Mouse (Mus musculus) natural killer cell, adult 2 months (primary cell): Measurements from ENCODE around the gene Mapk14.
"Not testable (repeated sequence)": the region's sequence is repeated elsewhere in the genome, so short reads cannot be mapped to it uniquely, and the experiment has no call there.

Experiments used
- DNase-seq, 2 experiments: peaks; one replicate each; pipeline ENCODE4 v3.0.0; 2022; ENCODE audit warnings: low spot score in 2 of 2

The Mapk14 gene

GRCm38 (mm10) chr17:28698245-28698644 lies 7.1 kb downstream of the Mapk14 start:
- DNase-seq, result peak; percentile 60 to 73

GRCm38 (mm10) chr17:28698672-28699071 lies 7.5 kb downstream of the Mapk14 start:
- no peak for DNase-seq

- no peak for DNase-seq
These were observed 8.7 kb downstream of the Mapk14 start for GRCm38 (mm10) chr17:28699789-28700188.

GRCm38 (mm10) chr17:28701171-28701570 lies 10.0 kb downstream of the Mapk14 start:
- peak in 1 of 2 experiments; percentile 33 for DNase-seq

GRCm38 (mm10) chr17:28701737-28702136 lies 10.6 kb downstream of the Mapk14 start:
- DNase-seq, result no peak

- DNase-seq, result no peak
These were observed 11.5 kb downstream of the Mapk14 start for GRCm38 (mm10) chr17:28702646-28703045.

GRCm38 (mm10) chr17:28706697-28707096 lies 15.6 kb downstream of the Mapk14 start:
- no peak for DNase-seq

- DNase-seq, result no peak
These were observed 16.1 kb downstream of the Mapk14 start for GRCm38 (mm10) chr17:28707136-28707627.

- DNase-seq, result no peak
These were observed 16.7 kb downstream of the Mapk14 start for GRCm38 (mm10) chr17:28707816-28708215.

GRCm38 (mm10) chr17:28708989-28709388 lies 17.9 kb downstream of the Mapk14 start:
- DNase-seq, result no peak

GRCm38 (mm10) chr17:28709552-28710290 lies 18.6 kb downstream of the Mapk14 start:
- peak in 1 of 2 experiments; percentile 10 for DNase-seq

GRCm38 (mm10) chr17:28710291-28710688 lies 19.2 kb downstream of the Mapk14 start:
- DNase-seq, result no peak

- no peak for DNase-seq
These were observed 20.1 kb downstream of the Mapk14 start for GRCm38 (mm10) chr17:28711237-28711636.

- DNase-seq, result no peak
These were observed 21.2 kb downstream of the Mapk14 start for GRCm38 (mm10) chr17:28712305-28712704.

- DNase-seq, result no peak
These were observed 22.9 kb downstream of the Mapk14 start for GRCm38 (mm10) chr17:28714006-28714405.

- DNase-seq, result no peak
These were observed 24.9 kb downstream of the Mapk14 start for GRCm38 (mm10) chr17:28715832-28716548.

GRCm38 (mm10) chr17:28717535-28717934 lies 26.4 kb downstream of the Mapk14 start:
- no peak for DNase-seq

- no peak for DNase-seq
These were observed 34.7 kb downstream of the Mapk14 start, which contains the start of gene AC170998.1 for GRCm38 (mm10) chr17:28725783-28726182. Gene AC170998.1 (plus strand): TSS chr17:28726083.

- not testable (repeated sequence) for DNase-seq
These were observed 36.4 kb downstream of the Mapk14 start for GRCm38 (mm10) chr17:28727511-28727910.

- no peak for DNase-seq
These were observed 44.4 kb downstream of the Mapk14 start for GRCm38 (mm10) chr17:28735317-28736105.

GRCm38 (mm10) chr17:28736486-28736885 lies 45.4 kb downstream of the Mapk14 start:
- DNase-seq, result peak; percentile 24 to 29

GRCm38 (mm10) chr17:28737973-28738372 lies 46.8 kb downstream of the Mapk14 start:
- no peak for DNase-seq
